Mouse (Mus musculus): ENCODE measurements around the gene Ncor2. TPM values are rescaled to one million over a fixed set of nuclear protein-coding genes. Genes with fewer than 3 reads are reported as not detected.

The Ncor2 gene
- total RNA-seq, 4 experiments from 2014 or later, result 246 to 324 (median 271) TPM

DNA sequence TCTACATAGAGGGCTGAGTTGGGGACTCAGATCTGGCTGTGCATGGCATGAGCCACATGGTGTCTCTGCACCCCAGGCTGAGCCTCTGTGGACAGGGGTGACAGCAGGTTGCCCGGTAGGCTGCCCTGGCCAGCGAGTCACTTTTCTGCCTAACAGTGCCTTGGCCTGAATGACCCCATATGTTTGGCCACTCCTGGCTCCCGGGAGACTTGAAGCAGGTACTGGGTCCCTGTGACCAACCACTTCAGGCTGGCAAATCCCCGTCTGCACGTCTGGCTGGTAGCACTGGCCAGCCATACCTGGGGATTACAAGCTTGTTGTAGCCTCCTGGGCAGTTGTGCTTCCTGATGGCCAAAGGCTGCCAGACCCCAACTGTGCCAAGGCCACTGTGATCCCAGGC, 109.1 kb downstream of the Ncor2 start:
- no peak for DNase-seq (ENCODE audit: low spot score in 2 of 2)

DNA sequence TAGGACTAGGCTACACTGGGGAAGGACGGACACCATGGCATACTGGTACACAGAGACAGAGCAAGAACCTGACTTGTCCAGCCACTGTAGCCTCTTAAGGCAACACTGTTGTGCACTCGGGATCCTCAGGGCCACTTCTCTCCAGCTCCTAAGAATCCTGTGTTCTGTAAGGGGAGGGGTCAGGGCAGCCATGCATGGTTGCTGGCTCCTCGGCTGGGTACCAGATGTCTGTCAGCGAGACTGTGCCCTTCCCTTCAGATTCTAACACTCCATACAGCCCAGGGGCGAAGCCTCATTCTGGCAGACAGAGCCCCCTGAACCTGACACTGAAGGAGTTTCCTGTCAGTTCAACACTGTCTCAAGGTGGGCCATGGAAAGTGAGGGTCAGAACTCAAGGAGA, 109.6 kb downstream of the Ncor2 start:
- DNase-seq (ENCODE audit: low spot score in 2 of 2), result no peak

- no peak for DNase-seq (ENCODE audit: low spot score in 2 of 2)
Observed at GRCm38 (mm10) chr5:125068371-125068951, 110.6 kb downstream of the Ncor2 start.

DNA sequence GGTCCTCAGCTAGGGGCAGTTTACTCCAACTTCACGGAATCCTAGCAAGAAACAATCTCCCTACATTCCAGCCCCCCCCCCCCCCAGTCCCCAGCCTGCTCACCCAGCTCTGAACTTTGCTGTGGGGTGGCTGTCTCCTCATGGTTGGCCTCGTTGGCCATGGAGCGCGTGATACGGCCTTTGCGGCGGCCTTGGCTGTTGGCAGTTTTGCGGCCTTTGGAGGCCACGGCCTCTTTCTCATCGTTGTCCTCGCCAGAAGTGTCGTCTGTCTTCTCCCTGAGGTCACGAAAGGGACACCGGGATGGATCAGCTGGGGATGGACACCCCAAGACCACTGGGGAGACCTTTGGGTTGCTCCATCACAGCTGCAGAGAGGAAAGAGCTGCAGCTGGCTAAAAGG, 111.3 kb downstream of the Ncor2 start:
- no peak for DNase-seq (ENCODE audit: low spot score in 2 of 2)

DNA sequence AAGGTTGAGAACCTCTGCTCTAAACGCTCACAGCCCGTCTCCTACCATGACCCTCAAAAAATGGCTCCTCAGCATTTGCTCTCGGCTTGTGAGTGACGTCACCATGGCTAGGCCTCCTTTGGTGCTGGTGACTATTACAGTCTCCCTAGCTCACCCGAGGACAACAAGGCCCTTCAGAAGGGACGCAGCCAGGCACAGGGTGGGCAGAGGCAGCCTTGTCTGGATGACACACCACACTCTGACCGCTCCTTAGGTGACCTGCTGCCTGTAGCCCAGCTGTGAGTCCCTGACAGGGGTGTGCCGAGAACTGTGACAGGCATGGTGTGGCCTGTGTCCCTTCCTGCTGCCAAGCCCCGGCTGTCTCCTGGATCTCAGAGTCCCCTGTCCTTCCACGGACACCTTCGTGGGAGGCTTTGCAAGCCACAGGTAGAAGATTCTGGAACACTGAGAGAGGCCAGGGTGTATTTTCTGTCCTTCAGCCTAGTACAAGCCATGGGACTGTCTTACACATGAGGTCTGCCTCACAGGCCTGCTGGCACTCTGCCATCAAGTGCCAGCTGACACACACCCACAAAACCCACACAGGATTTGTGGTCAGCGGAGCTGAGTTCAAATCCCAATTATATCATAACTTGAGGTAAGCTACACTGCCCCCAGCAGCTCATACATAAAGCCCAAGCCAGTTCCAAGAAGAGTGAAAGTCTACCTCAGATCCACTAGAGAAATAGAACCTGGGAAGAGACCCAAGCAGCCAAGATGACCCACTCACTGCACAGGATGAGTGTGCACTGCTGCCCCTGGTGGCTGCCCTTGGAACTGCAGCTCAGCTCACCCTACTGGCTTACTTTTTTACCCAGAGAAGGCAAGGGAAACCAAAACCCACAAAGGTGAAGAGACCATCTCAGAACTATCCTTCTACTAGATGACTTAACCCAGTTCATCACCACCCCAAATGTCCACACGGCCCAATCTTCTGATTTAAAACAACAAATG, 112.2 kb downstream of the Ncor2 start:
- peak; percentile 62 to 88 for DNase-seq (ENCODE audit: low spot score in 2 of 2)

GRCm38 (mm10) chr5:125063015-125063414, 116.0 kb downstream of the Ncor2 start:
- DNase-seq (ENCODE audit: low spot score in 2 of 2), result peak in 1 of 2 experiments; percentile 67

- peak; percentile 72 to 77 for DNase-seq (ENCODE audit: low spot score in 2 of 2)
Observed at GRCm38 (mm10) chr5:125058267-125058668, 120.8 kb downstream of the Ncor2 start.

- DNase-seq (ENCODE audit: low spot score in 2 of 2), result peak; percentile 47 to 52
Observed at GRCm38 (mm10) chr5:125057555-125058266, 121.3 kb downstream of the Ncor2 start.

- no peak for DNase-seq (ENCODE audit: low spot score in 2 of 2)
Observed at GRCm38 (mm10) chr5:125056696-125057554, 122.1 kb downstream of the Ncor2 start.

DNA sequence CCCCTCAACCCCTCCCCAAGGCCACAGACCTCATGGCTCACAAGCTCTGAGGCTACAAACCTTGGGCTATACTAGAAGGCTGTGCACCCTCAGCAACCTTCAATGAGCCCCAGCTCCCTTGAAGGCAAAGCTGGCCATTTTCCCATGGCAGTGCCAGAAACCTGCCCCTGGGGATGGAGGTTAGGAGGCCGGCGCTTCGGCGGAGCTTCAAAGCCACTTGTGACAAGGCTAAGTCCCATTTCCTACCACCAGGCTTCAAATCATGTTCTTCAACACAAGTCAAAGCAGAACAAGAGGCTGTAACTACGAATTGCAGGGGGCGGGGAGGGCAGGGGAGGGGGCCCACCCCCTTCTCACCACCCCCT, 122.7 kb downstream of the Ncor2 start:
- DNase-seq (ENCODE audit: low spot score in 2 of 2), result no peak

DNA sequence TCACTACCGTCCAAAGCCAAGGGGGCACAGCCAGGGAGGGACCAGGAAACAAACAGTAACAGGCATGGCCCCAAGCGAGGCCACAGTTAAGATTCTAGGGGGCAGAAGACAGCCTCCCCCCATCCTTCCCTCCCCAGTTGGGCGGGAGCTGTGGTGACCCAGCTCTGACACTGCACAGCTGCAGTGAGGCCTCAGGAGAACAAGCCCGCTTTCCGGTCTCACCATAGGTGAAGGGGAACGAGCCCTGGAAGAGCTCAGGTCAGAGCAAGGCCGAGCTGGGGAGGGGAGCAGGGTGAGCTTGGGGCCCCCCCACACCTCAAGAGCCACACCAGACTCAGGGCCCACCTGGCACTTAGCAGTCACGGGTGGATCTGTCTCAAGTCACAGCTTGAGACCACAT, 123.1 kb downstream of the Ncor2 start:
- DNase-seq (ENCODE audit: low spot score in 2 of 2), result no peak

DNA sequence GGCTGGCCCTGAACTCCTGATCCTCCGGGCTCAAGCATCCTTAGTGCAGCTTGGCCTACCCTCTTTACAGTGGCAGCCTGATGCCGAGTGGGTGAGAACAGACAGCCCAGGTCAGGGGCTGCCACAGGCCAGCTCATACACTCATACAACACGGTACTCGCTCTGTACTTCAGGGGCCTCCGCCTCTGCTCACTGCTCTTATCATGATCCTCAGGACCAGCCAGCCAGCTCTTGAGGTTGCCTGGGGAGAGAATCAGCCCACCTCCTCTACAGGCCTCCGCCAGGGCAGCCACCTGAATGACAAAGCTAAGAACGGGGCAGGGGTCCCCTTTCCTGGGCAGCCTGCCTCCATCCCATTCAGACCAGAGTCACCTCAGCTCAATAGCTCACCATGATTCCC, 125.4 kb downstream of the Ncor2 start:
- DNase-seq (ENCODE audit: low spot score in 2 of 2), result no peak

DNA sequence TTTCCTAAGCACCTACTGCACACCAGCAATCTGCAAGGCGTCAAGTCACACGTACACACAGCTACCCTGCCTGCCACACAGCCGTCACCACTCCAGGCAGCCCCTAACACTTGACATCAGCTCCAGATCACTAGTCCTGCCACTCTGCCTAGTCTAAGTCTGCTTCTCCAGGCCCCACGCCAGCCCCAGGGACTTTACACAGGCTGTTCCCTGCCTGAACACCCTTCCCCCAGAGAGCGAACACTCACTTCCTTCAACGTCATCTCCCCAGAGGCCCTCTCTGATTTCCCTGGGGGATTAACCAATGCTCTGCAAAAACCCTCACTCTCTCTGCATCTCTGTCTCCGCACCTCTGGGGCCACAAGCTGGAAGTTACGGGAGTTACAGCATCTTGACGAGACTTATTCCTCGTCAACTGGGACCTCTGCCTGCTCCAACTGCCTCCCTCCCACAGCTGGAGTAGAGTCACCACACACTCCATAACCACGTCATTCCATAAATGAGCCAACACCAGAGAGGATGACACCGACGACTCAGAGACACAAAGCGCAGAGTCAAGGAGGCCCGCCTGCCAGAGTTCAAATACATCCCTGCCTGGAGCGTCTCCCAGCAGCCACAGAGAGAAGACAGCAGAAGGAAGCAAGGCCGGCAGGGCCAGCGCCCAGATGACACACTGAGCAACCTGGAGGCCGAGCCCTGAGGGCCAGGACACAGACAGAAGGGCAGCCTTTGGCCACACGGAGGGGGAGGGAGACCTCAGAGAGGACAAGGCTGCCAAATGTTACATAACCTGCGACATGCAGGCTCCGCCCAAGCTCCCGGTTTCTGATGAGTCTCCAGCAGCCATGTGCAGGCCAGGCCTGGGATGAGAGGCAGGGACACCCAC, 126.2 kb downstream of the Ncor2 start:
- DNase-seq (ENCODE audit: low spot score in 2 of 2), result peak; percentile 58 to 62

GRCm38 (mm10) chr5:125052237-125052602, 126.8 kb downstream of the Ncor2 start:
- DNase-seq (ENCODE audit: low spot score in 2 of 2), result no peak

DNA sequence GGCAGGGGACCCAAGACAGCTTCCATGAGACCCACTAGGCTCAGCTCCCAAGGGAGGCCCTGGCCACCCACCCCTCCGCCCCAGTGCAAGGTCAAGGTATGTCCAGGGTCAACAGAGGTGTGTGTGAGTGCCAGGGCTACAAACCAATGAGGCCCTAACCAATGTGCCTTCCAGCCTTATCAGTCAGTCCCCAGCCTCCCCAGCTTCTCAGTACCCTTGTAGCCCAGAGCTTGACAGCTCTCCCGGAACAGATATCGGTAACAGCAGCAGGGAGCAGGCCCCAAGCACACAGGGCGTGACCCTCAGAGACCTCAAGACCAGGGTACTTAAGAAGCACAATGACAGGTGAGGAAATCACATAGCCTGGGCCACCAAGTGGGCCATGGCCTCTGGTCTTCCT, 129.5 kb downstream of the Ncor2 start:
- no peak for DNase-seq (ENCODE audit: low spot score in 2 of 2)

DNA sequence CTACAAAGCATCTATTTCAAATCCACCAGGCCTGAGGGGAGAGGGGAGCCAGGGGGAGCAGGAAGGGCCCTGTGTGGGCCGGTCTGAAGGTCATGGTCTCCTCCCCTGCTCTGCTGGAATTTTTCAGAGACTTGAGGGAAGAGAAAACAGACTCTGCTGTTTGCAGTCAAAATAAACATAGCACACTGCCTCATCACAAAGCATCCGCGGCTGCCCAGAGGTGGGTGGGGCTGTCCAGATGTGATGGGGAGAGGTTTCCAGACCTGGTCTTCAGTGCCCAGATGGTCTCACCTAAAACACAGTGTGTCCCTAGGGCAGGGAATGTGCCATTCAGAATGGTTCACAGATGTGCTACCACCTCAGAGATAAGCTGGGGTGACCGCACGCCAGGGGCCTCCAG, 132.6 kb downstream of the Ncor2 start:
- DNase-seq (ENCODE audit: low spot score in 2 of 2), result no peak

DNA sequence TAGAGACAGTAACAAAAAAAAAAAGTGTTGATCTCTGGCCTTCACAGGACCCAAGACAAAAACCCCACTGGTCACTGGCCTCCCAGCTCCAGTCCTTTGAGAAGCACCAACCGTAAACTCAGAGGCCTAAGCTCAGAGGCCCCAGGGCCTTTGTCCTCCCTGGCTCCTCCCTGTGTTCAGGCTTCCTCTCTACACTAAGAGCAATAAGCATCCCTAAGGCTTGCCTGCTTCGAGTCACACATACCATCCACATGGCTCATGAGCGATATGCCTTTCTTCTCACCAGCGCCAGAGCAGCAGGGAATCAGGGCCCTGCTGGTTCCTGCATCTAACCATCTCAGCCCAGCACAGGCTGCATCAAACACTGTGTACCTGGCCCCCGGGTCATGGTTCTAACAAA, 133.8 kb downstream of the Ncor2 start:
- DNase-seq (ENCODE audit: low spot score in 2 of 2), result no peak

DNA sequence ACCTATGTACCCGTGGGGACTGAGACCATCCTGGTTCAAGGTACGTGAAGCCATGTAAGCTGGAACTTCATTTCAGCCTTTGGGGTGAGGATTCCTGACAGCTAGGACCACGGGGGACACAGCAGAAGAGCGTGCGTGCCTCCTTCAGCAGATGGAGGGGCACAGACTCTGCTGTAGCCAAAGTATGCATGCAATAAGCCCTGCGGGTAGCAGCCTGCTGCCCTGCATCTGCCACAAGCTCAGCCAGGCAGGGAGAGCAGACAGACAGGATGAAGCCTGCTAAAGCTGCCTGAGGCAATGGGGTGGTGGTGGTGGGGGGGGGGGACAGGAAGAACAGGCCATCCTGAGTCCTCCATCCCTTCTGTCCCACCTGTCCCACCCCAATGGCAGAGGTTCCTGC, 135.6 kb downstream of the Ncor2 start:
- no peak for DNase-seq (ENCODE audit: low spot score in 2 of 2)

DNA sequence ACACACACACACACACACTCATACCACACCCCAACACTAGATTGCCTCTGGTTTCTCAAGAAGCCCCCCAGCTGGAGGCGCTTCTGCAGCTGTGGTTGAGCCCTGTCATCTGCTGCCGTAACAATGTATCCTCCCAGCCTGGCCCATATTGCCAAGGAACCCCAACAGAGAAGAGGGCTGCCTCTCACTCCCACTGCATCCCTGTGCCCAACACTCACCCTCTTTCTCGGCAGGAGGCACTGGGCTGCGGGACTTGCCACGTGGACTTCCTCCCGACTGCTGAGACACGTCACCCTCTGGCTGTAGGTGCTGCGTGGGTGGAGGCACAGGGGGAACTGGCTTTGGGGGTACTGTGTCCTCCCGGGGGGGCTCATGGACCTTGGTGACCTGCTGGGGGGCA, 137.4 kb downstream of the Ncor2 start:
- no peak for DNase-seq (ENCODE audit: low spot score in 2 of 2)

GRCm38 (mm10) chr5:125040128-125040584, 138.9 kb downstream of the Ncor2 start:
- DNase-seq (ENCODE audit: low spot score in 2 of 2), result no peak

Measured in layer of hippocampus, adult 8-10 months (tissue).